Mouse (Mus musculus) CH12.LX (cell line): ENCODE measurements at regions not wholly inside any gene's neighbourhood (a gene's known extent, or its start where the extent isn't known, plus 50 kb on each side); places are given as distances from the start of the nearest gene placed in this dataset.

Experiments
- DNase-seq: peaks from one replicate; pipeline ENCODE4 v3.0.0-alpha.2; 2013; ENCODE audit errors: extremely low read depth
- H3K27ac ChIP-seq: 2 replicates; pipeline ENCODE4 v1.5.1; 2012; ENCODE audit warnings: low read depth, mild to moderate bottlenecking, control low read depth, moderate library complexity; ENCODE audit not compliant: insufficient read depth
- H3K27me3 ChIP-seq: replicated peaks from 2 replicates; pipeline ENCODE3; 2012; ENCODE audit warnings: inconsistent platforms
- H3K36me3 ChIP-seq, 2 experiments: replicated peaks in 1 of 2; 2 replicates each; pipeline versions ENCODE3 to v1.6.1; 2012; ENCODE audit warnings: inconsistent platforms in 1 of 2, low read length in 1 of 2, mild to moderate bottlenecking in 1 of 2, mixed read lengths in 1 of 2, moderate library complexity in 1 of 2; ENCODE audit not compliant: control insufficient read depth in 1 of 2, insufficient read depth in 1 of 2
- H3K4me1 ChIP-seq, 2 experiments: 2 replicates each; pipeline ENCODE4 v1.6.1; 2012; ENCODE audit warnings: inconsistent platforms in 1 of 2, moderate library complexity in 1 of 2; ENCODE audit not compliant: insufficient read depth in 2 of 2, control insufficient read depth in 1 of 2
- H3K4me2 ChIP-seq: 2 replicates; pipeline ENCODE4 v1.6.1; 2012; ENCODE audit warnings: low read depth, mild to moderate bottlenecking, control low read depth; ENCODE audit not compliant: poor library complexity, insufficient read depth, severe bottlenecking
- H3K4me3 ChIP-seq, 3 experiments: fragments of 150-350 bp in 1 of 3; sonication (generic) in 1 of 3; replicated peaks in 1 of 3; 2 replicates each; pipeline versions ENCODE3 to v1.5.1; 2011 to 2012; ENCODE audit warnings: low read depth in 2 of 3, low read length in 2 of 3, mild to moderate bottlenecking in 2 of 3, moderate library complexity in 2 of 3, control low read depth in 1 of 3, improper control_type of control experiment in 1 of 3, inconsistent platforms in 1 of 3, mixed read lengths in 1 of 3; ENCODE audit not compliant: poor library complexity in 1 of 3
- H3K79me2 ChIP-seq: replicated peaks from 2 replicates; pipeline ENCODE4 v1.6.1; 2012; ENCODE audit warnings: mild to moderate bottlenecking, moderate library complexity; ENCODE audit not compliant: control insufficient read depth, poor library complexity, insufficient read depth, severe bottlenecking; ENCODE audit errors: extremely low read depth
- H3K9ac ChIP-seq: 2 replicates; pipeline ENCODE4 v1.6.1; 2012; ENCODE audit warnings: low read depth, mild to moderate bottlenecking, control low read depth, moderate library complexity; ENCODE audit not compliant: insufficient read depth
- H3K9me3 ChIP-seq: replicated peaks from 2 replicates; pipeline ENCODE3; 2012; ENCODE audit warnings: low read length, inconsistent platforms, mixed read lengths
- CHD1 ChIP-seq: IDR thresholded peaks from 2 replicates; pipeline ENCODE4 v1.6.1; 2012; ENCODE audit warnings: low read depth, low read length, improper control_type of control experiment, inconsistent platforms
- ELF1 ChIP-seq: IDR thresholded peaks from 2 replicates; pipeline ENCODE4 v1.6.1; 2014; ENCODE audit warnings: low read depth, mild to moderate bottlenecking, inconsistent platforms, low read length, improper control_type of control experiment
- GABPA ChIP-seq: IDR thresholded peaks from 2 replicates; pipeline ENCODE4 v1.6.1; 2012; ENCODE audit warnings: low read depth, low read length, improper control_type of control experiment, inconsistent platforms; ENCODE audit not compliant: insufficient replicate concordance
- HCFC1 ChIP-seq: IDR thresholded peaks from 2 replicates; pipeline ENCODE4 v1.6.1; 2012; ENCODE audit warnings: low read depth, mild to moderate bottlenecking, inconsistent platforms, low read length, improper control_type of control experiment
- IRF4 ChIP-seq: IDR thresholded peaks from 2 replicates; pipeline ENCODE4 v1.6.1; 2014; ENCODE audit warnings: low read depth, mild to moderate bottlenecking, inconsistent platforms, low read length, improper control_type of control experiment
- KAT2A ChIP-seq: IDR thresholded peaks from 2 replicates; pipeline ENCODE4 v1.6.1; 2012; ENCODE audit warnings: low read length, improper control_type of control experiment, inconsistent platforms; ENCODE audit not compliant: insufficient replicate concordance
- MAFK ChIP-seq: IDR thresholded peaks from 2 replicates; pipeline ENCODE4 v1.6.1; 2011; ENCODE audit warnings: low read length, improper control_type of control experiment; ENCODE audit not compliant: insufficient replicate concordance
- MAX ChIP-seq: IDR thresholded peaks from 2 replicates; pipeline ENCODE4 v1.6.1; 2011; ENCODE audit warnings: low read length, improper control_type of control experiment
- NRF1 ChIP-seq: IDR thresholded peaks from 2 replicates; pipeline ENCODE4 v1.6.1; 2014; ENCODE audit warnings: low read depth, mild to moderate bottlenecking, inconsistent platforms, low read length, improper control_type of control experiment, moderate library complexity
- PAX5 ChIP-seq: IDR thresholded peaks from 2 replicates; pipeline ENCODE4 v1.6.1; 2012; ENCODE audit warnings: low read length, inconsistent platforms, mixed read lengths
- RAD21 ChIP-seq: IDR thresholded peaks from 2 replicates; pipeline ENCODE4 v1.6.1; 2011; ENCODE audit warnings: low read depth, mild to moderate bottlenecking, low read length, improper control_type of control experiment, moderate library complexity
- RCOR1 ChIP-seq: conservative IDR thresholded peaks from 2 replicates; pipeline ENCODE4 v1.6.1; 2012; ENCODE audit warnings: low read depth, mild to moderate bottlenecking, inconsistent platforms, low read length, improper control_type of control experiment
- SIN3A ChIP-seq: IDR thresholded peaks from 2 replicates; pipeline ENCODE4 v1.6.1; 2012; ENCODE audit warnings: low read length, improper control_type of control experiment, inconsistent platforms
- SMC3 ChIP-seq: IDR thresholded peaks from 2 replicates; pipeline ENCODE4 v1.6.1; 2011; ENCODE audit warnings: low read depth, low read length, improper control_type of control experiment
- TBP ChIP-seq: conservative IDR thresholded peaks from 2 replicates; pipeline ENCODE4 v1.6.1; 2011; ENCODE audit warnings: low read depth, low read length, improper control_type of control experiment
- TCF12 ChIP-seq: IDR thresholded peaks from 2 replicates; pipeline ENCODE4 v1.6.1; 2014; ENCODE audit warnings: low read depth, mild to moderate bottlenecking, inconsistent platforms, low read length, improper control_type of control experiment
- USF2 ChIP-seq: conservative IDR thresholded peaks from 2 replicates; pipeline ENCODE4 v1.6.1; 2011; ENCODE audit warnings: low read depth, low read length, improper control_type of control experiment
- ZC3H11A ChIP-seq: IDR thresholded peaks from 2 replicates; pipeline ENCODE4 v1.6.1; 2012; ENCODE audit warnings: low read depth, mild to moderate bottlenecking, inconsistent platforms, low read length, improper control_type of control experiment
- ZMIZ1 ChIP-seq: IDR thresholded peaks from 2 replicates; pipeline ENCODE4 v1.6.1; 2012; ENCODE audit warnings: low read depth, mild to moderate bottlenecking, inconsistent platforms, low read length, improper control_type of control experiment
- dilution Hi-C: fragments of 300-500 bp; cut with MboI; formaldehyde crosslinking; loops from 2 replicates; pipeline ENCODE4 v1.14.3; 2020; ENCODE audit warnings: low sequenced_read_pairs; ENCODE audit not compliant: extremely low pct_unique_long_range_greater_than_20kb, extremely low pct_ligation_motif_present
- in situ Hi-C: fragments of 300-500 bp; cut with MboI; formaldehyde crosslinking; loops from 3 replicates; pipeline ENCODE4 v1.14.3; 2019; ENCODE audit warnings: low sequenced_read_pairs, low pct_ligation_motif_present, low pct_unique_long_range_greater_than_20kb, mixed read lengths

DNA sequence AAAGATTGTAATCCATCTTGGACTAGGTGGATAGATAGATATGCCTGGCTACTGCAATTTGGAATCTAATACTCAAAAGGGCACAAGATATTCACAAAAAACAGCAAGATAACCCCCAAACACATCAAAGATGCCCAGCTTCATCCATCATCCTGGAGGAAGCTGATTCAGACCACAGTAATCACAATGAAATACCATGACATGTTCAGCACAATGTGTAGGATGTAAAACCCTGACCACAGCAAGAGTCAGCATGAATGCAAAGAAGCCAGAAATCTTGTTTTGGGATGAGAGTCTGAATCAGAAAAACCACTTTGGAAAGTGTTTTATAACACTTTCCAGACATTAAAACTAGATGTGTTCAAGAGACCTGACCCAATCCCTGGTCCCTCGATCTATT is 2180.5 kb upstream of the Gm7489 start:
- TF ChIP-seq PAX5 (no peak), NRF1 (no peak), MAX (no peak), KAT2A (no peak), GABPA (no peak), RCOR1 (no peak), IRF4 (no peak), RAD21 (no peak), TBP (no peak), ELF1 (no peak), ZC3H11A (no peak), ZMIZ1 (no peak), SIN3A (no peak), HCFC1 (no peak), CHD1 (no peak)
- DNase-seq: no peak
- H3K9ac ChIP-seq: no peak overlapping the region
- no peaks in the 10 kb centered on the region for H3K79me2 ChIP-seq
- H3K9me3 ChIP-seq: no peaks in the 10 kb centered on the region
- H3K4me2 ChIP-seq: no peak overlapping the region
- no peak overlapping the region for H3K4me3 ChIP-seq
- no peak overlapping the region for H3K27ac ChIP-seq
- in situ Hi-C loops (loop anchor here (5.0 kb wide), 1 partner anchor 193 kb away; no protein-coding TSS in a partner anchor), dilution Hi-C loops (no loop called here)
- H3K27me3 ChIP-seq: no peaks in the 10 kb centered on the region
- no peaks in the 10 kb centered on the region for H3K36me3 ChIP-seq
- peaks cover 2 to 3% of the 10 kb centered on the region in 2 experiments; a peak in 1 of 4 replicates for H3K4me1 ChIP-seq

- Histone ChIP-seq H3K79me2 (no peaks in the 10 kb centered on the region), H3K9me3 (no peaks in the 10 kb centered on the region), H3K4me1 (no peaks in the 10 kb centered on the region), H3K27ac (no peak overlapping the region)
- dilution Hi-C loops: no loop called here
- DNase-seq: no peak
- TF ChIP-seq KAT2A: no peak
- no peak for TF ChIP-seq HCFC1
- TF ChIP-seq SMC3: no peak
- no peak for TF ChIP-seq TCF12
- TF ChIP-seq PAX5: no peak
- no peak for TF ChIP-seq USF2
- no peak for TF ChIP-seq IRF4
- no peak for TF ChIP-seq RAD21
- TF ChIP-seq MAFK: no peak
- TF ChIP-seq, all 38 proteins: peak for 0
- H3K36me3 ChIP-seq: no peaks in the 10 kb centered on the region
- H3K4me2 ChIP-seq: no peak overlapping the region
- in situ Hi-C loops: no loop called here
- H3K4me3 ChIP-seq: no peak overlapping the region
- no peak overlapping the region for H3K9ac ChIP-seq
- no peaks in the 10 kb centered on the region for H3K27me3 ChIP-seq
Measured at GRCm38 (mm10) chr15:51709871-51710655, 2174.6 kb upstream of the Gm7489 start.
